Mouse (Mus musculus) cerebellum, adult 2 months (tissue): Measurements from ENCODE around the gene Zfp385c. TPM values are rescaled to one million over a fixed set of nuclear protein-coding genes. Genes with fewer than 3 reads are reported as not detected.

Experiments
- DNase-seq, 2 experiments: peaks; one replicate each; pipeline ENCODE4 v3.0.0; 2021
- H3K27ac ChIP-seq: fragments of 200-500 bp; 2 replicates; pipeline ENCODE4 v1.5.1; 2012; ENCODE audit warnings: low read length, control low read depth, inconsistent platforms; ENCODE audit not compliant: insufficient read depth
- H3K27me3 ChIP-seq: fragments of 200-500 bp; 2 replicates; pipeline ENCODE4 v1.6.1; 2012; ENCODE audit warnings: inconsistent platforms, mild to moderate bottlenecking, low read length, moderate library complexity; ENCODE audit not compliant: control insufficient read depth, insufficient read depth
- H3K4me1 ChIP-seq: fragments of 200-500 bp; 2 replicates; pipeline ENCODE4 v1.6.1; 2011; ENCODE audit warnings: low read length; ENCODE audit not compliant: control insufficient read depth, insufficient read depth
- H3K4me3 ChIP-seq: fragments of 200-500 bp; replicated peaks from 2 replicates; pipeline ENCODE3; 2011; ENCODE audit warnings: mild to moderate bottlenecking, low read depth, low read length, control low read depth; ENCODE audit not compliant: insufficient read depth
- CTCF ChIP-seq: fragments of 200-500 bp; IDR thresholded peaks from 2 replicates; pipeline ENCODE4 v1.5.1; 2011; ENCODE audit warnings: low read depth, mild to moderate bottlenecking, control low read depth, low read length, moderate library complexity, borderline replicate concordance; ENCODE audit not compliant: insufficient read depth
- POLR2A ChIP-seq: fragments of 200-500 bp; IDR thresholded peaks from 2 replicates; pipeline ENCODE4 v1.6.1; 2011; ENCODE audit warnings: low read length, control low read depth, borderline replicate concordance; ENCODE audit not compliant: insufficient read depth
- WGBS: fragments of 180-500 bp; shearing (Covaris S2); methylation state at CpG from one replicate; pipeline ENCODE4 v1.1.7; 2018; 5-methylcytosine and 5-hydroxymethylcytosine counted together
- polyA plus RNA-seq: library from polyadenylated mRNA; depleted of rRNA; stranded (reverse); fragments of >200 nt; gene quantifications from 2 replicates; pipeline ENCODE4 v1.2.3, GENCODE M21; 2012

The Zfp385c gene
- polyA plus RNA-seq, 1 experiment = 56.5 TPM

GRCm38 (mm10) chr11:100694926-100695325, 2.7 kb upstream of the Zfp385c start:
- Histone ChIP-seq H3K27ac (no peak overlapping the region), H3K4me1 (no peaks in the 10 kb centered on the region), H3K27me3 (no peaks in the 10 kb centered on the region), H3K4me3 (no peak overlapping the region)
- TF ChIP-seq CTCF = peak; percentile 91
- no peak for TF ChIP-seq POLR2A
- DNase-seq = peak; percentile 62 to 81
- 15% methylated on average over 5 of the region's 5 CpGs for WGBS

DNA sequence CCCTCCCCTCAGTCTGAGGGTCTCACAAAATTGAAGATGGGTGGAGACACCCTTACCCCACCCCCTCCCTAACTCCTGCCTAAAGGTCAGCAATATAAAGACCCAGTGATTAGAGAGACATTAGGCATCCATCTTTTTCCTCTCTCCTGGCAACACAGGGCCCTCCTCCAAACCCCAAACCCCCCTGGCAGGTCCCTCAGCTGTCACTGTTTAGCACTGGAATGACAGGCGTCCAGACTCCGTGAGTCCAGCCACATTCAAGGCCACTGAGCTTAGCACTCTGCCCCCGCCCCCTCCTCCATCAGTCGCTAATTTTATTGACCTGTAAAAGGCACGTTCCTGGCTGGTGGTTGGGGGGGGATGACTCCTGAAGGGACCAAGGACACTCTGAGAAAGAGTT, 899 bp upstream of the Zfp385c start:
- no peaks in the 10 kb centered on the region for H3K27me3 ChIP-seq
- H3K27ac ChIP-seq = no peak overlapping the region
- H3K4me1 ChIP-seq = no peaks in the 10 kb centered on the region
- no peak for DNase-seq
- no peak overlapping the region for H3K4me3 ChIP-seq
- 60% methylated on average over 5 of the region's 5 CpGs for WGBS
- TF ChIP-seq POLR2A = no peak

DNA sequence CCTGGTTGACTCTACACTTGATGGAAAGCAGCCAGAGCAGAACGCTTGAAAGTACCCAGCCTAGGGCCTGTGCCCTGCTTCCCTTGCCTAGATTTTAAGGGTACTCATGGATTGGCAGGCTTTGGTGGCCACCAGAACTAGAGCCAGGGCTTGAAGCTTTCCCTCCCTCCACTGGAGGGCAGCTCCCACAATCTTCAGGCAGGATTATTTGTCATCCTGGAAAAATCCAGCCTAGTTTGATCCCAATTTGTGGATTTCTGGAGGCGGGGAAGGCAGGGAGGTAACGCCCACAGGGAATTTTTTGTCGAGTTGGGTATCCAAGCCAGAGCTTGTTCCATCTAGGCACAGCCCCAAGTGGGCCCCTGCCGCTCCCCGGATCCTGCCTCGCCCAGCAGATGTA, 1.9 kb downstream of the Zfp385c start:
- no peaks in the 10 kb centered on the region for H3K27me3 ChIP-seq
- TF ChIP-seq POLR2A (no peak), CTCF (no peak)
- WGBS = 27% methylated on average over 7 of the region's 7 CpGs
- H3K27ac ChIP-seq = no peak overlapping the region
- DNase-seq = no peak
- no peak overlapping the region for H3K4me3 ChIP-seq
- no peaks in the 10 kb centered on the region for H3K4me1 ChIP-seq

- TF ChIP-seq CTCF (no peak), POLR2A (no peak)
- no peak overlapping the region for H3K4me3 ChIP-seq
- DNase-seq = no peak
- H3K4me1 ChIP-seq = no peaks in the 10 kb centered on the region
- H3K27ac ChIP-seq = no peak overlapping the region
- H3K27me3 ChIP-seq = no peaks in the 10 kb centered on the region
- WGBS = 87% methylated on average over 4 of the region's 4 CpGs
Observed at GRCm38 (mm10) chr11:100688443-100688842, 3.8 kb downstream of the Zfp385c start.

- no peak overlapping the region for H3K4me3 ChIP-seq
Observed at GRCm38 (mm10) chr11:100687265-100687664, 5.0 kb downstream of the Zfp385c start.

DNA sequence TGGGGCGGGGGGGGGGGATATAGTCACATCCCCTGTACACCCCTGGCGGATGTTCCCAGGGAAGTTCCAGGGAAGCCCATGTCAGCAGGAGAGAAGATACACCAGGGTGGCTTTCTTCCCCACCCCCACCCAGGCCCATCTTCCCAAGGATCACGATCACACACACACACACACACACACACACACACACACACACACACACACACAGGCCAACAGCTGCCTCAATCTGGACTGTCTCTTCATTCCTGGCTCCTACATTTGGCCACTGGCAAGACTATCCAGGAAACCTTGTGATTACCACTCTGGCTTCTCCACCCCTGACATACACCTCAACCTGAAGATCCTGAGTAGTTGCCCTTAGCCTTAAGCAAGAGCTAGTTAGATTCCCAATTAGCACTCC, 6.9 kb downstream of the Zfp385c start:
- DNase-seq = no peak
- H3K4me3 ChIP-seq = no peak overlapping the region
- H3K27me3 ChIP-seq = no peaks in the 10 kb centered on the region
- WGBS = 79% methylated on average over 3 of the region's 3 CpGs
- no peak overlapping the region for H3K27ac ChIP-seq
- no peak for TF ChIP-seq CTCF
- no peak for TF ChIP-seq POLR2A
- no peaks in the 10 kb centered on the region for H3K4me1 ChIP-seq

More at GRCm38 (mm10) chr11:100687265-100687664, 5.0 kb downstream of the Zfp385c start:
- 81% methylated on average over 7 of the region's 7 CpGs for WGBS
- no peak for DNase-seq
- H3K27ac ChIP-seq = no peak overlapping the region
- H3K4me1 ChIP-seq = no peaks in the 10 kb centered on the region
- no peaks in the 10 kb centered on the region for H3K27me3 ChIP-seq
- TF ChIP-seq CTCF (no peak), POLR2A (no peak)

GRCm38 (mm10) chr11:100684084-100684483, 8.2 kb downstream of the Zfp385c start:
- H3K4me1 ChIP-seq = no peaks in the 10 kb centered on the region
- H3K4me3 ChIP-seq = no peak overlapping the region
- TF ChIP-seq CTCF (no peak), POLR2A (no peak)
- no peak for DNase-seq
- 47% methylated on average over 2 of the region's 2 CpGs for WGBS
- no peak overlapping the region for H3K27ac ChIP-seq
- H3K27me3 ChIP-seq = no peaks in the 10 kb centered on the region

DNA sequence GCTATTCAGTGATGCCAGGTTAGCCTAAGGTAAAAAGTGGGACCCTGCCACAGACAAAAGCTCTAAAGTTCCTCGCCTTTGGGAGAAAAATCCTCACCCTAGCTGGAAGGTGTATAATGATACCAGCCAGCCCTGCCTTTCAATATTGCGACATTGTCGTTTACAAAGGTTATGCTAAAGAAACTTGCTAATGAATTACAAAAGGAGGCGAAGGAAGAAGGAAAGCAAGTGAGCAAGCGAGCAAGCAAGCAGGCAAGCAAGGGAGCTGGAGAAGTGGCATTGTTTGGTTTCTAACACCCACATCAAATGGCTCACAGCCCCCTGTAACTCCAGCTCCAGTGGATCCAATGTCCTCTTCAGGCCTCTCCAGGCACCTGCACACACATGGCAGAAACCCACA, 9.7 kb downstream of the Zfp385c start:
- no peak overlapping the region for H3K4me3 ChIP-seq
- no peaks in the 10 kb centered on the region for H3K27me3 ChIP-seq
- no peaks in the 10 kb centered on the region for H3K4me1 ChIP-seq
- H3K27ac ChIP-seq = no peak overlapping the region
- TF ChIP-seq POLR2A (no peak), CTCF (no peak)
- no peak for DNase-seq
- WGBS = 86% methylated on average over 5 of the region's 5 CpGs

DNA sequence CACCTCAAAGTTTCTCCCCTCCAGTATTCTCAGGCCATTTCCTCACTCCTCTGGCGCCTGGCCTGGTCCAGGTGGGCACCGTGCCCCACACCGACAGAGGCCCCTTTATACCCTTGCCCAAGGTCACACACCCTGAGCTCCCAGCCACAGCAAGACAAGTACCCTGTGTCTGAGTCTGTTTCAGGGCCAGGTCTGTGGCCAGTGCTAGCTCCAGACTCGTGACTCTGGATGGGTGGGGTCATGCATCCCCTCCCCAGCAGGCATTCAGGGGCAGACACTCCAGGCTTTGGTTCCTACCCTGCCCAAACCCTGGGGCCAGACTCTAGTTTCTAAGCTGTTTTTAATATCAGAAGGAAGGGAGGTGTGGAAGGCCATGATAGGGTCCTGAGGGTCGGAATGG, 10.4 kb downstream of the Zfp385c start:
- H3K27ac ChIP-seq = no peak overlapping the region
- DNase-seq = no peak
- WGBS = 71% methylated on average over 5 of the region's 5 CpGs
- H3K4me3 ChIP-seq = no peak overlapping the region
- no peaks in the 10 kb centered on the region for H3K4me1 ChIP-seq
- no peaks in the 10 kb centered on the region for H3K27me3 ChIP-seq
- TF ChIP-seq POLR2A (no peak), CTCF (no peak)
